Mouse (Mus musculus): ENCODE measurements at regions not wholly inside any gene's neighbourhood (a gene's known extent, or its start where the extent isn't known, plus 50 kb on each side); places are given as distances from the start of the nearest gene placed in this dataset.

- 75% methylated on average over 15 of the region's 15 CpGs for WGBS
- no peak overlapping the region for H3K27ac ChIP-seq (replicated peaks)
These were observed 448.2 kb downstream of the Atp23 start for GRCm38 (mm10) chr10:126452757-126453528.

GRCm38 (mm10) chr10:126452057-126452622, 449.0 kb downstream of the Atp23 start:
- H3K4me3 ChIP-seq = no peak overlapping the region
- 0 out of 2 replicates have a peak, but pooled peaks cover 7% of the 10 kb centered on the region for H3K4me1 ChIP-seq
- H3K27ac ChIP-seq (replicated peaks) = no peak overlapping the region
- H3K36me3 ChIP-seq (replicated peaks) = no peaks in the 10 kb centered on the region
- WGBS = 87% methylated on average over 10 of the region's 10 CpGs
- no peaks in the 10 kb centered on the region for H3K27me3 ChIP-seq (replicated peaks; ENCODE audit: low read depth, poor library complexity, severe bottlenecking)
- DNase-seq (ENCODE audit: low spot score) = no peak
- H3K9me3 ChIP-seq = no peaks in the 10 kb centered on the region

More at GRCm38 (mm10) chr10:126452757-126453528, 448.2 kb downstream of the Atp23 start:
- Histone ChIP-seq H3K4me1 (0 out of 2 replicates have a peak, but pooled peaks cover 7% of the 10 kb centered on the region), H3K4me3 (no peak overlapping the region), H3K27me3 (replicated peaks; ENCODE audit: low read depth, poor library complexity, severe bottlenecking) (no peaks in the 10 kb centered on the region), H3K36me3 (replicated peaks) (no peaks in the 10 kb centered on the region), H3K9me3 (no peaks in the 10 kb centered on the region)
- no peak for DNase-seq (ENCODE audit: low spot score)

GRCm38 (mm10) chr10:126431222-126431621, 465.3 kb downstream of the Lrig3 start:
- Histone ChIP-seq H3K27ac (replicated peaks) (no peak overlapping the region), H3K36me3 (replicated peaks) (no peaks in the 10 kb centered on the region), H3K4me3 (no peak overlapping the region), H3K4me1 (no peaks in the 10 kb centered on the region), H3K27me3 (replicated peaks; ENCODE audit: low read depth, poor library complexity, severe bottlenecking) (no peaks in the 10 kb centered on the region), H3K9me3 (no peaks in the 10 kb centered on the region)
- no peak for DNase-seq (ENCODE audit: low spot score)

GRCm38 (mm10) chr10:126430346-126430745, 464.4 kb downstream of the Lrig3 start:
- Histone ChIP-seq H3K27ac (replicated peaks) (no peak overlapping the region), H3K4me3 (no peak overlapping the region), H3K27me3 (replicated peaks; ENCODE audit: low read depth, poor library complexity, severe bottlenecking) (no peaks in the 10 kb centered on the region), H3K9me3 (no peaks in the 10 kb centered on the region), H3K36me3 (replicated peaks) (no peaks in the 10 kb centered on the region), H3K4me1 (no peaks in the 10 kb centered on the region)
- DNase-seq (ENCODE audit: low spot score) = no peak
- 88% methylated on average over 8 of the region's 8 CpGs for WGBS

GRCm38 (mm10) chr10:126429502-126429901, 463.5 kb downstream of the Lrig3 start:
- H3K36me3 ChIP-seq (replicated peaks) = no peaks in the 10 kb centered on the region
- no peaks in the 10 kb centered on the region for H3K9me3 ChIP-seq
- no peaks in the 10 kb centered on the region for H3K27me3 ChIP-seq (replicated peaks; ENCODE audit: low read depth, poor library complexity, severe bottlenecking)
- H3K4me3 ChIP-seq = no peak overlapping the region
- DNase-seq (ENCODE audit: low spot score) = no peak
- 80% methylated on average over 1 of the region's 1 CpGs for WGBS
- no peak overlapping the region for H3K27ac ChIP-seq (replicated peaks)
- H3K4me1 ChIP-seq = no peaks in the 10 kb centered on the region

- H3K9me3 ChIP-seq = no peaks in the 10 kb centered on the region
- 80% methylated on average over 6 of the region's 6 CpGs for WGBS
- no peak overlapping the region for H3K4me3 ChIP-seq
- no peaks in the 10 kb centered on the region for H3K4me1 ChIP-seq
- no peak overlapping the region for H3K27ac ChIP-seq (replicated peaks)
- no peak for DNase-seq (ENCODE audit: low spot score)
- no peaks in the 10 kb centered on the region for H3K27me3 ChIP-seq (replicated peaks; ENCODE audit: low read depth, poor library complexity, severe bottlenecking)
- H3K36me3 ChIP-seq (replicated peaks) = no peaks in the 10 kb centered on the region
These were observed 456.1 kb downstream of the Lrig3 start for GRCm38 (mm10) chr10:126422066-126422465.

- 0 out of 2 replicates have a peak, but pooled peaks cover 3% of the 10 kb centered on the region for H3K9me3 ChIP-seq
- H3K4me3 ChIP-seq = no peak overlapping the region
- H3K27ac ChIP-seq (replicated peaks) = no peak overlapping the region
- H3K36me3 ChIP-seq (replicated peaks) = no peaks in the 10 kb centered on the region
- 83% methylated on average over 7 of the region's 7 CpGs for WGBS
- no peaks in the 10 kb centered on the region for H3K27me3 ChIP-seq (replicated peaks; ENCODE audit: low read depth, poor library complexity, severe bottlenecking)
- no peak for DNase-seq (ENCODE audit: low spot score)
- H3K4me1 ChIP-seq = no peaks in the 10 kb centered on the region
These were observed 447.8 kb downstream of the Lrig3 start for GRCm38 (mm10) chr10:126413786-126414185.

GRCm38 (mm10) chr10:126392235-126392634, 426.3 kb downstream of the Lrig3 start:
- no peak overlapping the region for H3K4me3 ChIP-seq
- no peaks in the 10 kb centered on the region for H3K36me3 ChIP-seq (replicated peaks)
- no peak for DNase-seq (ENCODE audit: low spot score)
- H3K9me3 ChIP-seq = no peaks in the 10 kb centered on the region
- no peaks in the 10 kb centered on the region for H3K27me3 ChIP-seq (replicated peaks; ENCODE audit: low read depth, poor library complexity, severe bottlenecking)
- no peak overlapping the region for H3K27ac ChIP-seq (replicated peaks)
- WGBS = 91% methylated on average over 2 of the region's 3 CpGs
- no peaks in the 10 kb centered on the region for H3K4me1 ChIP-seq

GRCm38 (mm10) chr10:126391770-126392169, 425.8 kb downstream of the Lrig3 start:
- Histone ChIP-seq H3K27ac (replicated peaks) (no peak overlapping the region), H3K4me3 (no peak overlapping the region), H3K36me3 (replicated peaks) (no peaks in the 10 kb centered on the region), H3K9me3 (no peaks in the 10 kb centered on the region), H3K27me3 (replicated peaks; ENCODE audit: low read depth, poor library complexity, severe bottlenecking) (no peaks in the 10 kb centered on the region), H3K4me1 (no peaks in the 10 kb centered on the region)
- no peak for DNase-seq (ENCODE audit: low spot score)
- WGBS = 85% methylated on average over 6 of the region's 6 CpGs

- Histone ChIP-seq H3K4me1 (no peaks in the 10 kb centered on the region), H3K4me3 (no peak overlapping the region), H3K27ac (replicated peaks) (no peak overlapping the region), H3K9me3 (0 out of 2 replicates have a peak, but pooled peaks cover 2% of the 10 kb centered on the region), H3K27me3 (replicated peaks; ENCODE audit: low read depth, poor library complexity, severe bottlenecking) (no peaks in the 10 kb centered on the region), H3K36me3 (replicated peaks) (no peaks in the 10 kb centered on the region)
- no peak for DNase-seq (ENCODE audit: low spot score)
- WGBS = 77% methylated on average over 3 of the region's 3 CpGs
These were observed 420.5 kb downstream of the Lrig3 start for GRCm38 (mm10) chr10:126386430-126386829.

- H3K36me3 ChIP-seq (replicated peaks) = no peaks in the 10 kb centered on the region
- 94% methylated on average over 6 of the region's 6 CpGs for WGBS
- H3K4me1 ChIP-seq = peaks cover 6% of the 10 kb centered on the region
- H3K27ac ChIP-seq (replicated peaks) = no peak overlapping the region
- 0 out of 2 replicates have a peak, but pooled peaks cover 2% of the 10 kb centered on the region for H3K9me3 ChIP-seq
- H3K27me3 ChIP-seq (replicated peaks; ENCODE audit: low read depth, poor library complexity, severe bottlenecking) = no peaks in the 10 kb centered on the region
- no peak overlapping the region for H3K4me3 ChIP-seq
- no peak for DNase-seq (ENCODE audit: low spot score)
These were observed 419.7 kb downstream of the Lrig3 start for GRCm38 (mm10) chr10:126385644-126386043.

GRCm38 (mm10) chr10:126380381-126380780, 414.4 kb downstream of the Lrig3 start:
- 64% methylated on average over 2 of the region's 2 CpGs for WGBS
- peak; percentile 26 for DNase-seq (ENCODE audit: low spot score)

GRCm38 (mm10) chr10:126379239-126379638, 413.3 kb downstream of the Lrig3 start:
- H3K36me3 ChIP-seq (replicated peaks) = no peaks in the 10 kb centered on the region
- WGBS = 51% methylated on average over 6 of the region's 6 CpGs
- H3K27me3 ChIP-seq (replicated peaks; ENCODE audit: low read depth, poor library complexity, severe bottlenecking) = no peaks in the 10 kb centered on the region
- H3K9me3 ChIP-seq = no peaks in the 10 kb centered on the region
- H3K4me1 ChIP-seq = peaks cover 16% of the 10 kb centered on the region
- DNase-seq (ENCODE audit: low spot score) = no peak
- H3K27ac ChIP-seq (replicated peaks) = no peak overlapping the region
- H3K4me3 ChIP-seq = no peak overlapping the region

More at GRCm38 (mm10) chr10:126380381-126380780, 414.4 kb downstream of the Lrig3 start:
- Histone ChIP-seq H3K36me3 (replicated peaks) (no peaks in the 10 kb centered on the region), H3K4me3 (no peak overlapping the region), H3K27me3 (replicated peaks; ENCODE audit: low read depth, poor library complexity, severe bottlenecking) (no peaks in the 10 kb centered on the region), H3K27ac (replicated peaks) (no peak overlapping the region), H3K9me3 (no peaks in the 10 kb centered on the region), H3K4me1 (peaks cover 16% of the 10 kb centered on the region)

Data from embryonic facial prominence, embryonic 10.5 days (tissue).